Mouse (Mus musculus): ENCODE measurements at regions not wholly inside any gene's neighbourhood (a gene's known extent, or its start where the extent isn't known, plus 50 kb on each side); places are given as distances from the start of the nearest gene placed in this dataset.

GRCm38 (mm10) chr19:20240471-20240870, 150.3 kb downstream of the Anxa1 start:
- Histone ChIP-seq H3K27me3 (ENCODE audit: control insufficient read depth, insufficient read depth, low read length) (no peaks in the 10 kb centered on the region), H3K36me3 (ENCODE audit: control insufficient read depth, insufficient read depth, low read length) (no peaks in the 10 kb centered on the region), H3K4me3 (replicated peaks; ENCODE audit: low read depth, low read length) (no peak overlapping the region), H3K9me3 (ENCODE audit: control insufficient read depth, low read length) (no peaks in the 10 kb centered on the region), H3K4me2 (ENCODE audit: low read length) (no peak overlapping the region), H3K4me1 (ENCODE audit: control insufficient read depth, insufficient read depth, low read length) (peaks cover 3% of the 10 kb centered on the region; the same call in 1 of the 2 replicates), H3K9ac (replicated peaks; ENCODE audit: low read length) (no peak overlapping the region), H3K27ac (replicated peaks; ENCODE audit: low read depth, low read length) (no peak overlapping the region)
- 60% methylated on average over 1 of the region's 1 CpGs for WGBS
- DNase-seq (peak; percentile 63), ATAC-seq (ENCODE audit: low FRiP score, low TSS enrichment) (no peak)

- H3K4me3 ChIP-seq (replicated peaks; ENCODE audit: low read depth, low read length): no peak overlapping the region
- no peaks in the 10 kb centered on the region for H3K27me3 ChIP-seq (ENCODE audit: control insufficient read depth, insufficient read depth, low read length)
- peaks cover 3% of the 10 kb centered on the region; the same call in 1 of the 2 replicates for H3K4me1 ChIP-seq (ENCODE audit: control insufficient read depth, insufficient read depth, low read length)
- H3K9me3 ChIP-seq (ENCODE audit: control insufficient read depth, low read length): no peaks in the 10 kb centered on the region
- DNase-seq (no peak), ATAC-seq (ENCODE audit: low FRiP score, low TSS enrichment) (no peak)
- H3K27ac ChIP-seq (replicated peaks; ENCODE audit: low read depth, low read length): no peak overlapping the region
- WGBS: 43% methylated on average over 3 of the region's 3 CpGs
- no peak overlapping the region for H3K9ac ChIP-seq (replicated peaks; ENCODE audit: low read length)
- H3K36me3 ChIP-seq (ENCODE audit: control insufficient read depth, insufficient read depth, low read length): no peaks in the 10 kb centered on the region
- H3K4me2 ChIP-seq (ENCODE audit: low read length): no peak overlapping the region
These were observed 151.3 kb downstream of the Anxa1 start for GRCm38 (mm10) chr19:20239396-20239795.

DNA sequence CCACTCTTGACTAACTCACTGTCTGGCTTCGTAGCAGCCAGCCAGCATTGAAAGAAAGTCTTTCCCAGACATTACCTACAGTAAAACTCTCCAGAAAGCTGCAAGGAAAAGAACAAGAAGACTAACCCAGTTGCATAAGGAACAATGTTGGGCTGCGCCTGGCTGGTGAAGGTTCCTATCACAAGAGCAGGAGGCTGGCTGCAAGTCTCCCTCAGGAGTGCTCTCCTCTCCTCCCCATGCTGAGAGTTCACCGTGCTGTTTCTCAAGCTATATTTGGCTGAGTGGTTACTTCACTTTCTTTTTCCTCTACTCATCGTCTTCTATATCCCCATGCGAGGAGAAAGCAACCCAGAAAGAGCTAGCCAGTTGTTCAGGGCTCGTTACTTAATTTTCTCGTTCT, 164.0 kb downstream of the Anxa1 start:
- DNase-seq (no peak), ATAC-seq (ENCODE audit: low FRiP score, low TSS enrichment) (no peak)
- WGBS: 85% methylated on average over 7 of the region's 7 CpGs
- Histone ChIP-seq H3K36me3 (ENCODE audit: control insufficient read depth, insufficient read depth, low read length) (no peaks in the 10 kb centered on the region), H3K27me3 (ENCODE audit: control insufficient read depth, insufficient read depth, low read length) (no peaks in the 10 kb centered on the region), H3K4me2 (ENCODE audit: low read length) (no peak overlapping the region), H3K4me1 (ENCODE audit: control insufficient read depth, insufficient read depth, low read length) (no peaks in the 10 kb centered on the region), H3K4me3 (replicated peaks; ENCODE audit: low read depth, low read length) (no peak overlapping the region), H3K9ac (replicated peaks; ENCODE audit: low read length) (no peak overlapping the region), H3K27ac (replicated peaks; ENCODE audit: low read depth, low read length) (no peak overlapping the region), H3K9me3 (ENCODE audit: control insufficient read depth, low read length) (no peaks in the 10 kb centered on the region)

GRCm38 (mm10) chr19:20217389-20217788, 173.4 kb downstream of the Anxa1 start:
- Histone ChIP-seq H3K27me3 (ENCODE audit: control insufficient read depth, insufficient read depth, low read length) (no peaks in the 10 kb centered on the region), H3K27ac (replicated peaks; ENCODE audit: low read depth, low read length) (no peak overlapping the region), H3K4me2 (ENCODE audit: low read length) (no peak overlapping the region), H3K4me3 (replicated peaks; ENCODE audit: low read depth, low read length) (no peak overlapping the region), H3K36me3 (ENCODE audit: control insufficient read depth, insufficient read depth, low read length) (no peaks in the 10 kb centered on the region), H3K4me1 (ENCODE audit: control insufficient read depth, insufficient read depth, low read length) (no peaks in the 10 kb centered on the region), H3K9me3 (ENCODE audit: control insufficient read depth, low read length) (0 out of 2 replicates have a peak, but pooled peaks cover 4% of the 10 kb centered on the region), H3K9ac (replicated peaks; ENCODE audit: low read length) (no peak overlapping the region)
- no peak for ATAC-seq (ENCODE audit: low FRiP score, low TSS enrichment)
- no peak for DNase-seq

DNA sequence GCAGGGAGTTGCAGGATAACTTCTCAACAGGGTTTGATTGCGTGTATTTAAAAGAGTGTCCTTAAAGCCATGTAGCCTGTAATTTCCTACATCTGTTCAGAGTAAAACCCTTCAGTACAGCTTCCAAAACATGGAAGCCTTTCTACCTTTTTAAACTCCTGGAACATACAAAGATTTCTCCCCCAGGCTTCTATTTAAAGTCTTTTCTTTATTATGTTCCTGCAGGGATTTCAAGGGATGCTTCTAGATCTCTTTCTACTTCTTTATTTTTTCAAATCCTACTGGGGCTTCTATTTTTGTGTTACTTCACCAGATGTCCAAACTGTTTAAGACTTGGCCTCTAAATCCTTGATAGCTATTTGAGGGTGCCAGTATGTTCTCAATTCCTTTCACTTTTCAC, 196.2 kb downstream of the Anxa1 start:
- Histone ChIP-seq H3K27me3 (ENCODE audit: control insufficient read depth, insufficient read depth, low read length) (no peaks in the 10 kb centered on the region), H3K9ac (replicated peaks; ENCODE audit: low read length) (no peak overlapping the region), H3K4me3 (replicated peaks; ENCODE audit: low read depth, low read length) (no peak overlapping the region), H3K9me3 (ENCODE audit: control insufficient read depth, low read length) (no peaks in the 10 kb centered on the region), H3K36me3 (ENCODE audit: control insufficient read depth, insufficient read depth, low read length) (no peaks in the 10 kb centered on the region), H3K4me2 (ENCODE audit: low read length) (no peak overlapping the region), H3K27ac (replicated peaks; ENCODE audit: low read depth, low read length) (no peak overlapping the region), H3K4me1 (ENCODE audit: control insufficient read depth, insufficient read depth, low read length) (no peaks in the 10 kb centered on the region)
- 88% methylated on average over 1 of the region's 1 CpGs for WGBS
- ATAC-seq (ENCODE audit: low FRiP score, low TSS enrichment): no peak
- no peak for DNase-seq

- Histone ChIP-seq H3K36me3 (ENCODE audit: control insufficient read depth, insufficient read depth, low read length) (no peaks in the 10 kb centered on the region), H3K4me3 (replicated peaks; ENCODE audit: low read depth, low read length) (no peak overlapping the region), H3K4me1 (ENCODE audit: control insufficient read depth, insufficient read depth, low read length) (no peaks in the 10 kb centered on the region), H3K9me3 (ENCODE audit: control insufficient read depth, low read length) (no peaks in the 10 kb centered on the region), H3K9ac (replicated peaks; ENCODE audit: low read length) (no peak overlapping the region), H3K27me3 (ENCODE audit: control insufficient read depth, insufficient read depth, low read length) (no peaks in the 10 kb centered on the region), H3K27ac (replicated peaks; ENCODE audit: low read depth, low read length) (no peak overlapping the region), H3K4me2 (ENCODE audit: low read length) (no peak overlapping the region)
- WGBS: 81% methylated on average over 4 of the region's 4 CpGs
- no peak for ATAC-seq (ENCODE audit: low FRiP score, low TSS enrichment)
- no peak for DNase-seq
These were observed 208.9 kb downstream of the Anxa1 start for GRCm38 (mm10) chr19:20181854-20182253.

GRCm38 (mm10) chr19:20161502-20161901, 229.2 kb downstream of the Anxa1 start:
- Histone ChIP-seq H3K27me3 (ENCODE audit: control insufficient read depth, insufficient read depth, low read length) (no peaks in the 10 kb centered on the region), H3K36me3 (ENCODE audit: control insufficient read depth, insufficient read depth, low read length) (no peaks in the 10 kb centered on the region), H3K4me3 (replicated peaks; ENCODE audit: low read depth, low read length) (no peak overlapping the region), H3K9me3 (ENCODE audit: control insufficient read depth, low read length) (no peaks in the 10 kb centered on the region), H3K9ac (replicated peaks; ENCODE audit: low read length) (no peak overlapping the region), H3K27ac (replicated peaks; ENCODE audit: low read depth, low read length) (no peak overlapping the region), H3K4me1 (ENCODE audit: control insufficient read depth, insufficient read depth, low read length) (no peaks in the 10 kb centered on the region), H3K4me2 (ENCODE audit: low read length) (no peak overlapping the region)
- 94% methylated on average over 1 of the region's 1 CpGs for WGBS
- ATAC-seq (ENCODE audit: low FRiP score, low TSS enrichment) (no peak), DNase-seq (no peak)

DNA sequence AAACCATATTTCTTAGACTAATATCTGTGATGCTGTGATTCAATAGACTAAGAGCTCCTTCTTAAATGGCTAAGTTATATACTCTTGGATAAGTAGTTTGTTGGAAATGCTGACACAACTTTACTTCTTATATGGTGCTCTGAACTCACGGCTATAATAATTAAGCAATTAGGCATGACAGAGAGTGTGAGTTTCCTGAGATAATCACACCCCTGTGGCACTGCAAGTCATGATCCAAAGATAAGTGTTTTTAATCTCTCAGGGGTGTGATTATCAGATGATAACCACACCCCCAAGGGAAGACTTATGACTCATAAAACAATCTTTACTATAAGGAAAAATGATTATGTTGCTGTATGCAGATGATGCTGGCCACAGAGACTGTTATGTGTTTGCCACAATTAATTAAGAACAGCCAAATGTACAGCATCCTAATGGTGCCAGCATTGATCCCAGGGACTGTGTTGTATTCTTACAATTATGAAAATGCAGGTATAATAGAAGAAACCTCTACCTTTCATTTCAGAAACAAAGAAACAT, 234.3 kb downstream of the Anxa1 start:
- ATAC-seq (ENCODE audit: low FRiP score, low TSS enrichment): no peak
- H3K4me2 ChIP-seq (ENCODE audit: low read length): no peak overlapping the region
- no peaks in the 10 kb centered on the region for H3K36me3 ChIP-seq (ENCODE audit: control insufficient read depth, insufficient read depth, low read length)
- H3K4me3 ChIP-seq (replicated peaks; ENCODE audit: low read depth, low read length): no peak overlapping the region
- H3K27ac ChIP-seq (replicated peaks; ENCODE audit: low read depth, low read length): no peak overlapping the region
- H3K9ac ChIP-seq (replicated peaks; ENCODE audit: low read length): no peak overlapping the region
- H3K27me3 ChIP-seq (ENCODE audit: control insufficient read depth, insufficient read depth, low read length): no peaks in the 10 kb centered on the region
- H3K9me3 ChIP-seq (ENCODE audit: control insufficient read depth, low read length): no peaks in the 10 kb centered on the region
- no peak for DNase-seq
- 58% methylated on average over 1 of the region's 1 CpGs for WGBS
- H3K4me1 ChIP-seq (ENCODE audit: control insufficient read depth, insufficient read depth, low read length): no peaks in the 10 kb centered on the region

DNA sequence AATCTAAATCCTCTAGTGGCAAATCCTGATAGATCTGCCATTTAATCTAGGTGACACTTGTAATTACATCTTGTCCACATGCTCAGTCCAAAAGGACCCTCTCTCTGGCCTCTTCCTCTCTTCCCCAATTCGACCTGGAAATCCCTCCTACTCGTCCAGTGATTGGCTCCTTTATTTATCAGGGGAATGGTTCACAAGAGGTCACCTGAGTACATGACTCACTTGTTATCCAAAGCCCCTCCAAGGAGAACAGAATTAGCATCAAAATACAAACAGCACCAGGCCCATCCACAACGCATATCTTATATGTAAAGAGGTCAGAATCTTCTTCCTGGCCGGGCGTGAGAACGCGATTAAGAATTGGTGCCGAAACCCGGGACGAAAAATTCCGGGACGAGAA, 251.2 kb downstream of the Anxa1 start:
- H3K4me3 ChIP-seq (replicated peaks; ENCODE audit: low read depth, low read length): no peak overlapping the region
- 94% methylated on average over 12 of the region's 12 CpGs for whole genome bisulfite sequencing
- no peak for DNase-seq

More for the DNA sequence above, 251.2 kb downstream of the Anxa1 start:
- Histone ChIP-seq H3K4me2 (ENCODE audit: low read length) (no peak overlapping the region), H3K4me1 (ENCODE audit: control insufficient read depth, insufficient read depth, low read length) (no peaks in the 10 kb centered on the region), H3K9me3 (ENCODE audit: control insufficient read depth, low read length) (peaks cover 5% of the 10 kb centered on the region; the same call in 1 of the 2 replicates), H3K9ac (replicated peaks; ENCODE audit: low read length) (no peak overlapping the region), H3K27me3 (ENCODE audit: control insufficient read depth, insufficient read depth, low read length) (no peaks in the 10 kb centered on the region), H3K27ac (replicated peaks; ENCODE audit: low read depth, low read length) (no peak overlapping the region), H3K36me3 (ENCODE audit: control insufficient read depth, insufficient read depth, low read length) (no peaks in the 10 kb centered on the region)
- no peak for ATAC-seq (ENCODE audit: low FRiP score, low TSS enrichment)
